Mouse (Mus musculus): ENCODE measurements around the gene Ubxn7. TPM values are rescaled to one million over a fixed set of nuclear protein-coding genes. Genes with fewer than 3 reads are reported as not detected.

Gene Ubxn7
- polyA plus RNA-seq, 2 experiments = 18.6 to 23.7 TPM

DNA sequence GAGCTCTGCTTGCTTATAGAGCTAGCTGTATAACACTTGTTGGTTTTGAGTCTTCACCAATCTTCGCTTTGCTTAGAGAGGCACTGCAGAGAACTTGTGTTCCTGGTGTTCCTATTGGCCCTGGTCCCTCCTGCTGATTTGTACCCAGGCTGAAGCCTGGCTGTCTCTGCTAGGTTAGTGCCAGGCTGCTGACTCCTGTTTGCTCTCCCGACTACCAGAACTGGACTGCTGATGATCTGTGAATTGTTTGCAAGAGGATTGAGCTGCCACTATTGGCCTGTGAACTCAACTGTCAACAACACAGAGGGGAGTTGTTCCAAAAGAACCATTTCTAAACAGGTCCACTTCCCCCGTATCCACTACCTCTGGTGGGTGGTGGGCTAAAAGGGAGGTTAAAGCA, 109.4 kb downstream of the Ubxn7 start:
- H3K4me2 ChIP-seq (replicated peaks; ENCODE audit: low read depth, low read length, severe bottlenecking) = no peak overlapping the region
- ATAC-seq (ENCODE audit: low FRiP score, low read depth) (no peak), DNase-seq (ENCODE audit: low spot score) (no peak)
- H3K27ac ChIP-seq (replicated peaks; ENCODE audit: low read depth, low read length) = no peak overlapping the region
- H3K27me3 ChIP-seq (ENCODE audit: control insufficient read depth, insufficient read depth, low read length) = no peaks in the 10 kb centered on the region
- H3K4me1 ChIP-seq (ENCODE audit: control insufficient read depth, insufficient read depth, low read length) = no peaks in the 10 kb centered on the region
- no peaks in the 10 kb centered on the region for H3K9me3 ChIP-seq (ENCODE audit: control insufficient read depth, low read length)
- 86% methylated on average over 3 of the region's 3 CpGs for WGBS
- TF ChIP-seq POLR2A (IDR thresholded peaks at IDR 0.05; ENCODE audit: borderline replicate concordance, extremely low read depth, insufficient read depth, insufficient read length) = no peak
- no peak overlapping the region for H3K4me3 ChIP-seq (replicated peaks; ENCODE audit: low read length)
- H3K36me3 ChIP-seq (ENCODE audit: control insufficient read depth, insufficient read depth, low read length) = 0 out of 2 replicates have a peak, but pooled peaks cover 2% of the 10 kb centered on the region
- H3K9ac ChIP-seq (ENCODE audit: low read depth, low read length, severe bottlenecking) = no peak overlapping the region

Other genes with a start within 250 kb of the Ubxn7 start
- 71.1 and 74.9 TPM in 2 replicates for gene Pigx, start 232.5 kb upstream of the Ubxn7 start, polyA plus RNA-seq (2012; rRNA removed)
- 104 and 105 TPM in 2 replicates for gene Pigx, start 232.5 kb upstream of the Ubxn7 start, polyA plus RNA-seq (2014; fragmentation: Nextera tagmentation; extraction: Ambion mirVana)
- gene Cep19, start 232.5 kb upstream of the Ubxn7 start, polyA plus RNA-seq (2012; rRNA removed) = 11.5 and 15.6 TPM in 2 replicates
- 28.4 and 32.2 TPM in 2 replicates for gene Cep19, start 232.5 kb upstream of the Ubxn7 start, polyA plus RNA-seq (2014; fragmentation: Nextera tagmentation; extraction: Ambion mirVana)
- 14.2 and 18.2 TPM in 2 replicates for gene Nrros, start 166.7 kb upstream of the Ubxn7 start, polyA plus RNA-seq (2012; rRNA removed)
- gene Nrros, start 166.7 kb upstream of the Ubxn7 start, polyA plus RNA-seq (2014; fragmentation: Nextera tagmentation; extraction: Ambion mirVana) = 20.1 and 20.2 TPM in 2 replicates
- 0.08 TPM in 1 of 2 replicates, not detected in the other for gene Bex6, start 152.4 kb upstream of the Ubxn7 start, polyA plus RNA-seq (2012; rRNA removed)
- gene Bex6, start 152.4 kb upstream of the Ubxn7 start, polyA plus RNA-seq (2014; fragmentation: Nextera tagmentation; extraction: Ambion mirVana) = 0.19 TPM in 1 of 2 replicates, not detected in the other
- gene Fbxo45, start 85.1 kb upstream of the Ubxn7 start, polyA plus RNA-seq (2012; rRNA removed) = 11.7 and 13.3 TPM in 2 replicates
- 14.0 and 20.3 TPM in 2 replicates for gene Fbxo45, start 85.1 kb upstream of the Ubxn7 start, polyA plus RNA-seq (2014; fragmentation: Nextera tagmentation; extraction: Ambion mirVana)
- 13.7 and 13.8 TPM in 2 replicates for gene Wdr53, start 85.0 kb upstream of the Ubxn7 start, polyA plus RNA-seq (2012; rRNA removed)
- gene Wdr53, start 85.0 kb upstream of the Ubxn7 start, polyA plus RNA-seq (2014; fragmentation: Nextera tagmentation; extraction: Ambion mirVana) = 17.8 and 18.1 TPM in 2 replicates
- not detected in 2 replicates for gene Smco1, start 60.8 kb upstream of the Ubxn7 start, polyA plus RNA-seq (2012; rRNA removed)
- not detected in 2 replicates for gene Smco1, start 60.8 kb upstream of the Ubxn7 start, polyA plus RNA-seq (2014; fragmentation: Nextera tagmentation; extraction: Ambion mirVana)
- 14.1 and 14.8 TPM in 2 replicates for gene Rnf168, start 54.8 kb upstream of the Ubxn7 start, polyA plus RNA-seq (2012; rRNA removed)
- 28.5 and 31.8 TPM in 2 replicates for gene Rnf168, start 54.8 kb upstream of the Ubxn7 start, polyA plus RNA-seq (2014; fragmentation: Nextera tagmentation; extraction: Ambion mirVana)
- 0.10 and 0.24 TPM in 2 replicates for gene Tm4sf19, start 68.2 kb downstream of the Ubxn7 start, polyA plus RNA-seq (2012; rRNA removed)
- gene Tm4sf19, start 68.2 kb downstream of the Ubxn7 start, polyA plus RNA-seq (2014; fragmentation: Nextera tagmentation; extraction: Ambion mirVana) = 0.15 TPM in 1 of 2 replicates, not detected in the other
- 15.3 and 16.9 TPM in 2 replicates for gene Tctex1d2, start 87.4 kb downstream of the Ubxn7 start, polyA plus RNA-seq (2012; rRNA removed)
- 25.6 and 25.9 TPM in 2 replicates for gene Tctex1d2, start 87.4 kb downstream of the Ubxn7 start, polyA plus RNA-seq (2014; fragmentation: Nextera tagmentation; extraction: Ambion mirVana)
- 22.0 and 23.4 TPM in 2 replicates for gene Pcyt1a, start 98.7 kb downstream of the Ubxn7 start, polyA plus RNA-seq (2012; rRNA removed)
- 45.9 and 47.8 TPM in 2 replicates for gene Pcyt1a, start 98.7 kb downstream of the Ubxn7 start, polyA plus RNA-seq (2014; fragmentation: Nextera tagmentation; extraction: Ambion mirVana)
- 0.08 and 0.10 TPM in 2 replicates for gene Slc51a, start 155.6 kb downstream of the Ubxn7 start, polyA plus RNA-seq (2012; rRNA removed)
- 0.22 and 0.30 TPM in 2 replicates for gene Slc51a, start 155.6 kb downstream of the Ubxn7 start, polyA plus RNA-seq (2014; fragmentation: Nextera tagmentation; extraction: Ambion mirVana)
- not detected in 2 replicates for gene Zdhhc19, start 164.0 kb downstream of the Ubxn7 start, polyA plus RNA-seq (2012; rRNA removed)
- not detected in 2 replicates for gene Zdhhc19, start 164.0 kb downstream of the Ubxn7 start, polyA plus RNA-seq (2014; fragmentation: Nextera tagmentation; extraction: Ambion mirVana)

All from limb, embryonic 14.5 days (tissue).